Mouse (Mus musculus) myocyte (in vitro differentiated cells): ENCODE data around the gene Gm49354. TPM values are rescaled to one million over a fixed set of nuclear protein-coding genes. Genes with fewer than 3 reads are reported as not detected.
"Not testable (repeated sequence)": the region's sequence is repeated elsewhere in the genome, so short reads cannot be mapped to it uniquely, and the experiment has no call there.

Experiments used
- H3K27me3 ChIP-seq: one replicate; pipeline ENCODE4 v1.6.1; 2011; ENCODE audit not compliant: control insufficient read depth, insufficient read depth, insufficient read length
- H3K36me3 ChIP-seq: one replicate; pipeline ENCODE4 v1.6.1; 2011; ENCODE audit not compliant: control insufficient read depth, insufficient read depth
- H3K4me2 ChIP-seq: one replicate; pipeline ENCODE4 v1.6.1; 2011; ENCODE audit warnings: low read depth, control low read depth
- H3K4me3 ChIP-seq: one replicate; pipeline ENCODE4 v1.5.1; 2011; ENCODE audit warnings: mild to moderate bottlenecking, control low read depth, moderate library complexity
- H3K79me2 ChIP-seq: one replicate; pipeline ENCODE4 v1.6.1; 2011; ENCODE audit not compliant: control insufficient read depth, insufficient read depth
- H3ac ChIP-seq: one replicate; pipeline ENCODE4 v1.6.1; 2011; ENCODE audit not compliant: control insufficient read depth, insufficient read length
- CEBPB ChIP-seq: IDR thresholded peaks from 2 replicates; pipeline ENCODE4 v1.6.1; 2011; ENCODE audit warnings: mild to moderate bottlenecking, moderate library complexity; ENCODE audit not compliant: poor library complexity, insufficient read depth, severe bottlenecking
- E2F4 ChIP-seq: IDR thresholded peaks from one replicate; pipeline ENCODE4 v1.6.1; 2011; ENCODE audit warnings: mild to moderate bottlenecking, control low read depth, moderate library complexity; ENCODE audit not compliant: insufficient read depth
- MAX ChIP-seq: IDR thresholded peaks from one replicate; pipeline ENCODE4 v1.6.1; 2011; ENCODE audit warnings: low read depth, mild to moderate bottlenecking, control low read depth
- MYOD1 ChIP-seq, 3 experiments: IDR thresholded peaks; one replicate each; pipeline ENCODE4 v1.6.1; 2011; ENCODE audit warnings: control low read depth in 2 of 3, low read depth in 2 of 3, mild to moderate bottlenecking in 2 of 3, moderate library complexity in 1 of 3; ENCODE audit not compliant: insufficient read length in 2 of 3, control insufficient read depth in 1 of 3
- MYOG ChIP-seq, 3 experiments: IDR thresholded peaks; one replicate each; pipeline ENCODE4 v1.6.1; 2011; ENCODE audit warnings: control low read depth in 2 of 3, low read depth in 2 of 3, mild to moderate bottlenecking in 2 of 3; ENCODE audit not compliant: insufficient read length in 2 of 3, control insufficient read depth in 1 of 3, insufficient read depth in 1 of 3
- POLR2A ChIP-seq: IDR thresholded peaks from one replicate; pipeline ENCODE4 v1.6.1; 2011; ENCODE audit warnings: low read depth, mild to moderate bottlenecking, control low read depth, moderate library complexity; ENCODE audit not compliant: insufficient read length
- POLR2AphosphoS2 ChIP-seq: IDR thresholded peaks from one replicate; pipeline ENCODE4 v1.6.1; 2011; ENCODE audit warnings: low read depth, control low read depth; ENCODE audit not compliant: insufficient read length
- REST ChIP-seq: IDR thresholded peaks from one replicate; pipeline ENCODE4 v1.6.1; 2011; ENCODE audit warnings: mild to moderate bottlenecking, control low read depth, moderate library complexity; ENCODE audit not compliant: insufficient read depth, insufficient read length
- SRF ChIP-seq: IDR thresholded peaks from one replicate; pipeline ENCODE4 v1.6.1; 2011; ENCODE audit warnings: low read depth; ENCODE audit not compliant: control insufficient read depth, insufficient read length
- TCF12 ChIP-seq: IDR thresholded peaks from one replicate; pipeline ENCODE4 v1.6.1; 2011; ENCODE audit warnings: mild to moderate bottlenecking, control low read depth; ENCODE audit not compliant: poor library complexity, insufficient read depth, severe bottlenecking
- TCF3 ChIP-seq: IDR thresholded peaks from one replicate; pipeline ENCODE4 v1.6.1; 2011; ENCODE audit warnings: low read depth, control low read depth; ENCODE audit not compliant: insufficient read length
- USF1 ChIP-seq: IDR thresholded peaks from one replicate; pipeline ENCODE4 v1.6.1; 2011; ENCODE audit warnings: low read depth, mild to moderate bottlenecking, control low read depth, moderate library complexity
- polyA plus RNA-seq: library from polyadenylated mRNA; unstranded; fragments of >200 nt; fragmentation: generic; extraction: Trizol; gene quantifications from one replicate; pipeline ENCODE4 v1.2.1, GENCODE M21; 2012; ENCODE audit warnings: missing spikeins

Gene Gm49354
- polyA plus RNA-seq, 1 experiment: not detected

GRCm38 (mm10) chr13:59733936-59734335, 48.1 kb downstream of the Gm49354 start:
- H3K36me3 ChIP-seq: no peaks in the 10 kb centered on the region
- H3K4me3 ChIP-seq: no peak overlapping the region
- no peaks in the 10 kb centered on the region for H3K79me2 ChIP-seq
- TF ChIP-seq MAX (no peak), MYOG (IDR thresholded peaks at IDR 0.05; ENCODE audit: control insufficient read depth in 1 of 3, insufficient read depth in 1 of 3, insufficient read length in 2 of 3, low read depth in 2 of 3) (no peak), CEBPB (no peak), POLR2AphosphoS2 (no peak), SRF (no peak), MYOD1 (IDR thresholded peaks at IDR 0.05; ENCODE audit: control insufficient read depth in 1 of 3, insufficient read length in 2 of 3, low read depth in 2 of 3) (no peak), TCF3 (no peak)
- no peak overlapping the region for H3K4me2 ChIP-seq
- H3ac ChIP-seq: no peak overlapping the region
- peaks cover 19% of the 10 kb centered on the region for H3K27me3 ChIP-seq

- Histone ChIP-seq H3K4me2 (no peak within 1 kb of the TSS), H3ac (no peak within 1 kb of the TSS), H3K36me3 (no peaks in the 10 kb centered on the region), H3K27me3 (peaks cover 17% of the 10 kb centered on the region), H3K4me3 (no peak within 1 kb of the TSS), H3K79me2 (no peaks in the 10 kb centered on the region)
- TF ChIP-seq E2F4: no peak
- TF ChIP-seq SRF: no peak
- no peak for TF ChIP-seq TCF12
- TF ChIP-seq CEBPB: no peak
- no peak for TF ChIP-seq MYOG (IDR thresholded peaks at IDR 0.05; ENCODE audit: control insufficient read depth in 1 of 3, insufficient read depth in 1 of 3, insufficient read length in 2 of 3, low read depth in 2 of 3)
- TF ChIP-seq MYOD1 (IDR thresholded peaks at IDR 0.05; ENCODE audit: control insufficient read depth in 1 of 3, insufficient read length in 2 of 3, low read depth in 2 of 3): no peak
- TF ChIP-seq USF1: no peak
- TF ChIP-seq POLR2A: no peak
These were observed 50.4 kb downstream of the Gm49354 start, which contains the start of gene Spata31d1d for GRCm38 (mm10) chr13:59731652-59732051. TSS of gene Spata31d1d (minus strand) at chr13:59731752.

- Histone ChIP-seq H3K36me3 (no peaks in the 10 kb centered on the region), H3K4me3 (no peak overlapping the region), H3ac (no peak overlapping the region), H3K79me2 (no peaks in the 10 kb centered on the region), H3K27me3 (peaks cover 37% of the 10 kb centered on the region), H3K4me2 (no peak overlapping the region)
- no peak for TF ChIP-seq MAX
- TF ChIP-seq TCF12: no peak
- TF ChIP-seq USF1: no peak
- TF ChIP-seq MYOD1 (IDR thresholded peaks at IDR 0.05; ENCODE audit: control insufficient read depth in 1 of 3, insufficient read length in 2 of 3, low read depth in 2 of 3): no peak
- TF ChIP-seq POLR2AphosphoS2: no peak
- TF ChIP-seq MYOG (IDR thresholded peaks at IDR 0.05; ENCODE audit: control insufficient read depth in 1 of 3, insufficient read depth in 1 of 3, insufficient read length in 2 of 3, low read depth in 2 of 3): no peak
- TF ChIP-seq POLR2A: no peak
- TF ChIP-seq REST: no peak
- no peak for TF ChIP-seq TCF3
- no peak for TF ChIP-seq E2F4
- no peak for TF ChIP-seq CEBPB
- no peak for TF ChIP-seq SRF
These were observed 53.5 kb downstream of the Gm49354 start for GRCm38 (mm10) chr13:59728378-59729093.

- H3K27me3 ChIP-seq: peaks cover 46% of the 10 kb centered on the region
- TF ChIP-seq TCF3: no peak
- no peak for TF ChIP-seq MYOD1 (IDR thresholded peaks at IDR 0.05; ENCODE audit: control insufficient read depth in 1 of 3, insufficient read length in 2 of 3, low read depth in 2 of 3)
- TF ChIP-seq E2F4: no peak
- no peak for TF ChIP-seq POLR2AphosphoS2
- no peak for TF ChIP-seq MAX
- TF ChIP-seq POLR2A: no peak
- no peaks in the 10 kb centered on the region for H3K36me3 ChIP-seq
- no peak overlapping the region for H3K4me3 ChIP-seq
- no peaks in the 10 kb centered on the region for H3K79me2 ChIP-seq
- H3K4me2 ChIP-seq: no peak overlapping the region
- H3ac ChIP-seq: no peak overlapping the region
These were observed 55.7 kb downstream of the Gm49354 start for GRCm38 (mm10) chr13:59726139-59726867.

- H3K4me3 ChIP-seq, H3K36me3 ChIP-seq, H3K4me2 ChIP-seq, H3ac ChIP-seq, H3K79me2 ChIP-seq: not testable (repeated sequence)
- H3K27me3 ChIP-seq: peaks cover 44% of the 10 kb centered on the region
These were observed 60.0 kb downstream of the Gm49354 start for GRCm38 (mm10) chr13:59722089-59722488.
